Mouse (Mus musculus) megakaryocyte, embryonic 14.5 days (primary cell): ENCODE results near the gene Flad1.

Experiments
- FLI1 ChIP-seq: IDR thresholded peaks from 2 replicates; pipeline ENCODE4 v1.6.1; 2012; ENCODE audit warnings: low read length, inconsistent platforms, mixed read lengths
- GATA1 ChIP-seq: IDR thresholded peaks from 3 replicates; pipeline ENCODE4 v1.6.1; 2012; ENCODE audit warnings: mixed read lengths, low read length, inconsistent platforms, borderline replicate concordance

DNA sequence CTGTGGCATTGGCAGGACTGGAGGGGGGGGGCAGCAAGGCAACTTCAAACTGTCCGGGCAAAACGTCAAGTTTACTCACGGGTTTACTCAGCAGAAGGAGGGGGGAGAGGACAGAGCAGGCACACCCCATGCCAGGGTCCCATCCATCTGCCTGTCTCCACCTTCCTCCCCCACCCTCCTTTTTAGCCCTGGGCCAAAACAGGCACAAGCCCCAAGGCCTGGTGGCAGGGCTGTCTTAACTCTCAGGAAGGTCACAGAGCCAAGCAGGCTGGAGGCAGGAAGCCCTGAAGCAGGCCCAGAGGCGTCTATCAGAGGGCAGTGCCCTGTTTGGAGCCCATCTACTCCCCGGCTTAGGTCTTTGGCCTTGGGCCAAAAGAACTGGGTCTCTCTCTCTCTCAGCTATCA is 21.6 kb downstream of the Flad1 start:
- TF ChIP-seq GATA1 (no peak), FLI1 (no peak)
